Mouse (Mus musculus): Measurements from ENCODE around the gene Ddc. TPM values are rescaled to one million over a fixed set of nuclear protein-coding genes. Genes with fewer than 3 reads are reported as not detected.

Gene Ddc
- polyA plus RNA-seq, 1 experiment from 2014 or later, result 21.1 TPM

GRCm38 (mm10) chr11:11867971-11868481 is 29.9 kb downstream of the Ddc start:
- Histone ChIP-seq H3K36me3 (replicated peaks) (no peaks in the 10 kb centered on the region), H3K9ac (no peak overlapping the region), H3K4me1 (peaks cover 17% of the 10 kb centered on the region), H3K27ac (peak overlapping the region; percentile 86), H3K4me2 (peak overlapping the region; percentile 41), H3K27me3 (replicated peaks) (no peaks in the 10 kb centered on the region), H3K9me3 (no peaks in the 10 kb centered on the region), H3K4me3 (peak overlapping the region; percentile 10; the same call in 1 of the 2 replicates)
- 1% methylated on average over 14 of the region's 14 CpGs for WGBS
- peak; percentile 93 for ATAC-seq (replicated peaks)

GRCm38 (mm10) chr11:11866696-11867095 is 31.2 kb downstream of the Ddc start:
- WGBS, result 90% methylated on average over 5 of the region's 5 CpGs
- peak overlapping the region; percentile 72 for H3K27ac ChIP-seq

GRCm38 (mm10) chr11:11865128-11865527 is 32.8 kb downstream of the Ddc start:
- 86% methylated on average over 2 of the region's 2 CpGs for WGBS
- H3K9ac ChIP-seq, result no peak overlapping the region

More at GRCm38 (mm10) chr11:11866696-11867095, 31.2 kb downstream of the Ddc start:
- no peak overlapping the region for H3K4me3 ChIP-seq
- no peak overlapping the region for H3K9ac ChIP-seq
- H3K27me3 ChIP-seq (replicated peaks), result no peaks in the 10 kb centered on the region
- ATAC-seq (replicated peaks), result no peak
- peaks cover 12% of the 10 kb centered on the region for H3K4me1 ChIP-seq
- H3K4me2 ChIP-seq, result no peak overlapping the region
- H3K36me3 ChIP-seq (replicated peaks), result no peaks in the 10 kb centered on the region
- H3K9me3 ChIP-seq, result no peaks in the 10 kb centered on the region

GRCm38 (mm10) chr11:11864446-11865101 is 33.4 kb downstream of the Ddc start:
- 71% methylated on average over 8 of the region's 8 CpGs for whole genome bisulfite sequencing
- H3K4me2 ChIP-seq, result no peak overlapping the region
- H3K4me1 ChIP-seq, result peaks cover 12% of the 10 kb centered on the region
- no peak overlapping the region for H3K4me3 ChIP-seq
- H3K9ac ChIP-seq, result no peak overlapping the region
- ATAC-seq (replicated peaks), result no peak
- H3K36me3 ChIP-seq (replicated peaks), result no peaks in the 10 kb centered on the region
- no peaks in the 10 kb centered on the region for H3K9me3 ChIP-seq
- H3K27ac ChIP-seq, result no peak overlapping the region
- H3K27me3 ChIP-seq (replicated peaks), result no peaks in the 10 kb centered on the region

More at GRCm38 (mm10) chr11:11865128-11865527, 32.8 kb downstream of the Ddc start:
- Histone ChIP-seq H3K4me3 (no peak overlapping the region), H3K4me2 (no peak overlapping the region), H3K27ac (no peak overlapping the region), H3K4me1 (peaks cover 12% of the 10 kb centered on the region), H3K27me3 (replicated peaks) (no peaks in the 10 kb centered on the region), H3K9me3 (no peaks in the 10 kb centered on the region), H3K36me3 (replicated peaks) (no peaks in the 10 kb centered on the region)
- no peak for ATAC-seq (replicated peaks)

- no peaks in the 10 kb centered on the region for H3K9me3 ChIP-seq
- WGBS, result 84% methylated on average over 1 of the region's 1 CpGs
- no peak overlapping the region for H3K4me2 ChIP-seq
- no peak for ATAC-seq (replicated peaks)
- H3K4me3 ChIP-seq, result no peak overlapping the region
- H3K36me3 ChIP-seq (replicated peaks), result no peaks in the 10 kb centered on the region
- H3K4me1 ChIP-seq, result peaks cover 3% of the 10 kb centered on the region; the same call in 1 of the 2 replicates
- no peak overlapping the region for H3K9ac ChIP-seq
- H3K27me3 ChIP-seq (replicated peaks), result no peaks in the 10 kb centered on the region
- H3K27ac ChIP-seq, result no peak overlapping the region
These were observed 35.4 kb downstream of the Ddc start for GRCm38 (mm10) chr11:11862502-11862901.

GRCm38 (mm10) chr11:11856959-11857358 is 41.0 kb downstream of the Ddc start:
- ATAC-seq (replicated peaks), result no peak
- WGBS, result 98% methylated on average over 3 of the region's 3 CpGs
- no peaks in the 10 kb centered on the region for H3K9me3 ChIP-seq
- H3K4me3 ChIP-seq, result no peak overlapping the region
- H3K9ac ChIP-seq, result no peak overlapping the region
- H3K27ac ChIP-seq, result no peak overlapping the region
- H3K4me1 ChIP-seq, result peaks cover 15% of the 10 kb centered on the region
- no peak overlapping the region for H3K4me2 ChIP-seq
- no peaks in the 10 kb centered on the region for H3K27me3 ChIP-seq (replicated peaks)
- H3K36me3 ChIP-seq (replicated peaks), result no peaks in the 10 kb centered on the region

- ATAC-seq (replicated peaks), result peak; percentile 66; the same call in 1 of the 2 replicates
- no peaks in the 10 kb centered on the region for H3K36me3 ChIP-seq (replicated peaks)
- no peak overlapping the region for H3K9ac ChIP-seq
These were observed 42.2 kb downstream of the Ddc start for GRCm38 (mm10) chr11:11855685-11856131.

GRCm38 (mm10) chr11:11855061-11855672 is 42.8 kb downstream of the Ddc start:
- no peak overlapping the region for H3K9ac ChIP-seq
- no peaks in the 10 kb centered on the region for H3K27me3 ChIP-seq (replicated peaks)
- H3K4me3 ChIP-seq, result no peak overlapping the region
- peak; percentile 57; the same call in 1 of the 2 replicates for ATAC-seq (replicated peaks)
- peak overlapping the region; percentile 22; the same call in 1 of the 2 replicates for H3K27ac ChIP-seq
- WGBS, result 38% methylated on average over 6 of the region's 6 CpGs
- no peaks in the 10 kb centered on the region for H3K9me3 ChIP-seq
- H3K36me3 ChIP-seq (replicated peaks), result no peaks in the 10 kb centered on the region
- H3K4me1 ChIP-seq, result peaks cover 22% of the 10 kb centered on the region
- H3K4me2 ChIP-seq, result no peak overlapping the region

More at GRCm38 (mm10) chr11:11855685-11856131, 42.2 kb downstream of the Ddc start:
- Histone ChIP-seq H3K9me3 (no peaks in the 10 kb centered on the region), H3K4me2 (no peak overlapping the region), H3K4me1 (peaks cover 22% of the 10 kb centered on the region), H3K4me3 (no peak overlapping the region), H3K27me3 (replicated peaks) (no peaks in the 10 kb centered on the region), H3K27ac (peak overlapping the region; percentile 34; the same call in 1 of the 2 replicates)
- 29% methylated on average over 11 of the region's 11 CpGs for WGBS

- Histone ChIP-seq H3K4me2 (no peak overlapping the region), H3K9me3 (no peaks in the 10 kb centered on the region), H3K36me3 (replicated peaks) (no peaks in the 10 kb centered on the region), H3K9ac (no peak overlapping the region), H3K4me1 (peaks cover 22% of the 10 kb centered on the region), H3K27me3 (replicated peaks) (no peaks in the 10 kb centered on the region), H3K4me3 (no peak overlapping the region), H3K27ac (no peak overlapping the region)
- WGBS, result 58% methylated on average over 4 of the region's 4 CpGs
- ATAC-seq (replicated peaks), result no peak
These were observed 44.0 kb downstream of the Ddc start for GRCm38 (mm10) chr11:11853731-11854461.

- Histone ChIP-seq H3K4me1 (peaks cover 22% of the 10 kb centered on the region), H3K27ac (no peak overlapping the region), H3K4me2 (no peak overlapping the region), H3K9me3 (no peaks in the 10 kb centered on the region), H3K27me3 (replicated peaks) (no peaks in the 10 kb centered on the region), H3K9ac (no peak overlapping the region), H3K4me3 (no peak overlapping the region), H3K36me3 (replicated peaks) (no peaks in the 10 kb centered on the region)
- WGBS, result 91% methylated on average over 6 of the region's 6 CpGs
- no peak for ATAC-seq (replicated peaks)
These were observed 45.9 kb downstream of the Ddc start for GRCm38 (mm10) chr11:11851957-11852505.

- whole genome bisulfite sequencing, result 61% methylated on average over 6 of the region's 6 CpGs
These were observed 47.3 kb downstream of the Ddc start for GRCm38 (mm10) chr11:11850476-11851267.

More at GRCm38 (mm10) chr11:11850476-11851267, 47.3 kb downstream of the Ddc start:
- Histone ChIP-seq H3K36me3 (replicated peaks) (no peaks in the 10 kb centered on the region), H3K9me3 (no peaks in the 10 kb centered on the region), H3K4me1 (peaks cover 18% of the 10 kb centered on the region), H3K27ac (peak overlapping the region; percentile 23), H3K4me3 (no peak overlapping the region), H3K27me3 (replicated peaks) (no peaks in the 10 kb centered on the region), H3K9ac (no peak overlapping the region), H3K4me2 (no peak overlapping the region)
- ATAC-seq (replicated peaks), result peak; percentile 28; the same call in 1 of the 2 replicates
